Mouse (Mus musculus) embryonic fibroblast, embryonic 13.5 days (primary cell): ENCODE data around the gene C1ra.
"Not testable (repeated sequence)": the region's sequence is repeated elsewhere in the genome, so short reads cannot be mapped to it uniquely, and the experiment has no call there.

Source experiments
- CTCF ChIP-seq: IDR thresholded peaks from 2 replicates; pipeline ENCODE4 v1.5.1; 2011; ENCODE audit warnings: mild to moderate bottlenecking, control low read depth, low read length, moderate library complexity, borderline replicate concordance; ENCODE audit not compliant: insufficient read depth
- POLR2A ChIP-seq: IDR thresholded peaks from 2 replicates; pipeline ENCODE4 v1.6.1; 2011; ENCODE audit warnings: low read depth, mild to moderate bottlenecking, control low read depth, low read length, moderate library complexity

- TF ChIP-seq CTCF, POLR2A: not testable (repeated sequence)
Observed at GRCm38 (mm10) chr6:124517733-124518132, 5.5 kb downstream of the C1ra start.
